Mouse (Mus musculus) urinary bladder, postnatal 4 days (tissue): ENCODE results near the gene Avp.
"Not testable (repeated sequence)": the region's sequence is repeated elsewhere in the genome, so short reads cannot be mapped to it uniquely, and the experiment has no call there.

Experiments
- DNase-seq, 2 experiments: peaks; one replicate each; pipeline ENCODE4 v3.0.0; 2021 to 2022; ENCODE audit warnings: low spot score in 2 of 2

Gene Avp

DNA sequence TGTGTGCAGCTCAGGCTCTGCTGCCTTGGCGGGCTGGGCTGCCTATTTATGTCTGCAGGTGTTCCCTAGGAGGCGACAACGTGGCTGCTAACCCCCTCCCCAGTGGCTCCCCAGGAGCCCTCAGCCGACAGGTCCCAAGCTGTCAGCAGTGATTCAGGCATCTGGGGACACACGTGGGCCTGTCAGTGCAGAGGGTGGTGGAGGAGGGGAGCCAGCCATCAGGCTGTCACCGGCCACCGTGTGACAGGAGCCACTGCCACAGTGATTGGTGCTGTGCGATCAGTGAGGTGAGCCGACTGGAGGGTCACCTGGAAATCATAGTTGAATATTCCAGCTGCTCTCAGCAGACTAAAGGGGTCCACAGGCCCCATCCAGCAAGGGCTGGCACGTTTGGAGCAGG, at the start of gene Avp:
Gene Avp (minus strand): TSS at position 3 of the 400 bp plus-strand sequence.
- DNase-seq = no peak

DNA sequence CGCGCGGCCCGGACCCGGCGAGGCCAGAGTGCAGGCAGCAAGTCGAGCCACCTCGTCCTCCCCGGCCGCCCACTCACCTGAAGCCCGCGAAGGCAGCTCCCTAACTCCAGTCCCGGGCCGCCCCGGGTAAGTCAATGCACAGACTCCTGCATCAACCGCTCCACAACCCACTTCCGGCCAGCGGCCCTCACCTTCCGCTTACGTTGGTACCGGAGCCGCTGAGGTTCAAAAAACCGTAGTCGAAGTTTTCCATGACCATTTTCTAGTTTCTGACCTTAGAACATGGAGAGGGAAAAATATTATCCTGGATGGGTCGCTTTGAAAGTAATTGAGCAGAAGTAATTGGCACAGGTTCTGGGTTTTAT, 47.5 kb upstream of the Avp start, which contains the start of the genes Fastkd5 and Ubox5:
Gene Fastkd5 (minus strand): TSS at position 189 of the 365 bp plus-strand sequence.
Gene Ubox5 (minus strand): TSS at position 200 of the 365 bp plus-strand sequence.
- DNase-seq = peak; percentile 85 to 95

GRCm38 (mm10) chr2:130629080-130629838, 46.9 kb upstream of the Avp start:
- no peak for DNase-seq

GRCm38 (mm10) chr2:130628424-130628823, 46.1 kb upstream of the Avp start:
- no peak for DNase-seq

GRCm38 (mm10) chr2:130618972-130619371, 36.6 kb upstream of the Avp start:
- DNase-seq = no peak

- no peak for DNase-seq
Measured at GRCm38 (mm10) chr2:130613091-130613490, 30.7 kb upstream of the Avp start.

- DNase-seq = no peak
Measured at GRCm38 (mm10) chr2:130602195-130602594, 19.8 kb upstream of the Avp start.

- DNase-seq = no peak
Measured at GRCm38 (mm10) chr2:130598399-130598798, 16.0 kb upstream of the Avp start.

- no peak for DNase-seq
Measured at GRCm38 (mm10) chr2:130597601-130598010, 15.3 kb upstream of the Avp start.

- no peak for DNase-seq
Measured at GRCm38 (mm10) chr2:130595596-130595995, 13.2 kb upstream of the Avp start.

GRCm38 (mm10) chr2:130591016-130591415, 8.7 kb upstream of the Avp start:
- DNase-seq = no peak

- no peak for DNase-seq
Measured at GRCm38 (mm10) chr2:130589761-130590160, 7.4 kb upstream of the Avp start.

DNA sequence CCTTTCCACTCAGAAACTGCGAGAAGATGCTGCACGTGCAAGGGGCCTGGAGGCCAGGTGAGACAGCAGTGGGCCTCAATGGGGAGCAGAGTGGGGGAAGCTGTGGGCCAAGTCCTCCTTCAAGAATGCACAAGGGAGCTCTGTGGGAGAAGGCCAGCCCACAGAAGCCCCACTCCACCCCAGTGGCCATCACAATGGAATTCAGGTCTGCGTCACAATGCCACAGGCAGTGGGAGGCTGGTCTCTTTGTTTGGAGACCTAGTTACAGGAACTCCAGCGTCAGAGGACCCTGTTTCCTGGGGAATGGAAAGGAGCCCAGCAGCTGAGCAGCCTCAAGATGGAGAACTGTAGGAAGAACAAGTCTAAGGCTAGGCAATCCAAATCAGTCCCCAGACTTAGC, 6.8 kb upstream of the Avp start:
- no peak for DNase-seq

DNA sequence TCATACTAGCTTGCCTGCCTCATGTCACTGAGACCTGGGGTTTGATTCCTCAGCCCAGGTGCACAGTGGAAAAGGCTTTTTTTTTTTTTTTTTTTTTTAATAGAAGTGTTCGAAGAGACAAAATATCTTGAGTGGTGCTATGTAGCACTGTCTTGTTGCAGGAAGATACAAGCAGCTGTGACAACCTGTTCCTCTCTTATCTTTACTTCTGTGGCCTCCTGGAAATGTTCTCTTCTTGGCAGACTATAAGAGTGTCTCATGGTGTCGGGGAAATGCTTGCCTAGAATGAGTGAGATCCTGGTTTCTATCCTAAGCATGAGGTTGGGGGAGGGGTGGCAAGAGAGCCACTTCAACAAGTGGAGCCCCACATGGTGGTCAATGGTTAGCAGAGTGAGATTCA, 6.0 kb upstream of the Avp start:
- no peak for DNase-seq

DNA sequence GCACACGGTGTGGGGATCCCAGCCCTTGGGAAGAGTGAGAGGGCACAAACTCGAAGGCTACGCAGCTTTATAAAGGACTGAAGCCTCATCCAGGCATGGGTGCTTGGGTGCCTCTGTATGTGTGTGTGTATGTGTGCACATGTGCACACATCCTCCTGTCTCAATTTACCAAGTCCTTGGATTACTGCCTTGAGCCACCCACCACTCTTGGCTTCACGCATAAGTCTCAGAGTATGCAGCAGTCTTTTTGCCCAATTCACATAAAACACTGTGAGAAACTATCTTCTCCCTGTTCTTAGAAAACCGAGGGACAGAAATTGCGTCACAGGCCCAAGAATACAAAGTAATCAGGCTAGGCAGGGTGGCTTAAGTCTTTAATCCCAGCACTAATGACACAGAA, 3.7 kb upstream of the Avp start:
- DNase-seq = no peak

DNA sequence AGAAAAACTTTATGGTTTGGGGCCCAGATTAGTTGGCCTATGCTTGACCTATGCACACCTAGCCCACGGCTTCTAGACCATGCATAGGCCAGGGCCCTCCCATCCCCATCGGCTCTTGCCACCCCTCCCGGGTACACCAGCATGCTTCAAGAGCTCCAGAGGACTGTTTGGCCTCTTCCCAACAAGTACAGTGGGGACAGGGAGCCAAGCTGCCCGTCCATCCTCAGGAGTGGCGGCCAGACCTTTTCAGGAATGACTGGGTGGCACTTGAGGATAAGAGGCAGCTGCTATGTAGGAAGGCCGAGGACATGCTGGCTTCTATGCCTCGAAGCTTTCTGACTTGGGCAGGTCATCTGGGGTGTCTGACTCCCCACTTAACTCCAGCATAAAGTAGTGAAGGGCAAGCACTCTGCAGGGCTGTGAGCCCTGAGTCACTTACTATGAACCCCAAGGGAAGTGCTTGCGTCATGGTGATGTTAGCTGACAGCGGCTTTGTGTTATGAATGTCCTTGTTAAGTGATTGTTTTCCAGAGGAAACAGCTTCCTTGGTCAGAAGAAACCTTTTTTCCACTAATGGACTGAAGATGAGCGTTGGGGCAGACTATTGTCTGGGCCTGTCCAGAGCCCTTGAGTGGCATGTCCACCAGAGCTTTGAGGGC, 1.7 kb upstream of the Avp start:
- no peak for DNase-seq

DNA sequence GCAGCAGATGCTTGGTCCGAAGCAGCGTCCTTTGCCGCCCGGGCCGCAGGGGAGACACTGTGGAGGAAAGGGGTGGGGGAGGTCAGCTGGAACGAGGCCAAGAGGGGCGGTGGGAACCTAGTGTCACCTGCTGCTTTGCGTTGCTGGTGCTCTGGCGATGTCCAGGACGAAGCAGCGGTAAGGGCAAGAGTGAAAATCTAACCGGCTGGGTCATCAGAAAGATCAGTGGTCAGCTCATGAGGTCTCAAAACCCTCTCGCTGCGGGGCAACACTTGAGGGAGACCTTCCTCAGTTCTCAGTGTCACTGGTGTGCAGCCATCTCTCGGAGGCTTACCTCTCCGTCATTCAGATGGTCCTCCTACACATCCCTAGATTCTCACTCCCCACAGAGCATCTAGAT, 1.2 kb downstream of the Avp start:
- no peak for DNase-seq

DNA sequence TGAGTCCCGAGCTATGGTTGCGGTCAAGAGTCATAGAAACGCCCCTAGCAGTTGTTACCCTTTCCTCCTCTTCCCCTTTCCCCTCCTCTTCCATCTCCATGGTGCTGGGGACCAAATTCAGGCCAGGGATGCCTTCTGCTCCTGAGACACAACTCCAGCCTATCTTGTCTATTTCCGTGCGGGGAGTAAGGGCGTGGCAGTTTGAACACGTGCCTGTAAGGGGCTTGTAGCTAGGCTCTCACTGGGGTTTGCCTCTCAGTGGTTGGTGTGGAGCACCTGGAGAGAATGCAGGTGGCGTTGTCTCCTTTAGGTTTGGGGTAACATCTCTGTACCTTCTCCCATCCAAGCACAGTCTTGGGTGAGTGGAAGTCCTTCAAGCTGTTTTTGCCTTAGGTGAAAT, 2.6 kb downstream of the Avp start:
- DNase-seq = no peak

DNA sequence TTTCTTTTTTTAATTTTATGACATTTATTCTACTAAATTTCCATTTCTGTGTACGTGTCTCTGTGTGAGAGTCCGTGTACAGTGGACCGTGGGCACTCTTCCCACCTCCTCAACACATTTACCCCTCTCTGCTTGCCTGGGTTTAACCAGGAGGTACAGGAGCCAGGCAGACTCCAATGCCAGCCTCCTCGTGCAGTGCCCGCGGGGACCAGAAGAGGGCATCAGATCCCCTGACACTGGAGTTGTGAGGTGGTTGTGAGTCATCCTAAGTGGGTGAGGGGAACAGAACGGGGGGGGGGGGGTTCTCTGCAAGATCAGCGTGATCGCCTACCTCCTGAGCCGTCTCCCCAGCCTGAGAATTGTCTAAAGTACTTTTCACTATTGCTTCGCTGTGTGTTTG, 4.2 kb downstream of the Avp start:
- no peak for DNase-seq

DNA sequence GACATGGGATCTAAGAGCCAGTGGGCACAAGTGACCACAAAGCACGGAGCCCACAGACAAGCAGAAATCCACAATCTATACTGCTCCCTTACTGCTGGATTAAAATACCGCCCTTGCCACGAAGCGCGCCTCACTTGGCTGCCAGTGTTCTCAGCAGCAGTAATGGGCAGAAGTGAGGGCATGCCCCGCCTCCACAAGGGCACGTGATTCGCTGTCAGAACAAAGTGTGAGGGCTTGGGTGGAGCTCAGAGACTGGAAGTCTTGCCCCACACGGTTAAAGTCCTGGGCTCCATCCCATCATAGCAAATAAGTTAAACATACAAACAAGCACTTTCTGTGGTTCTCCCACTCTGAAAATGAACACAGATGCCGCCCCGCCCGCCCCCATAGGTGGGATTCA, 4.7 kb downstream of the Avp start:
- no peak for DNase-seq

- no peak for DNase-seq
Measured at GRCm38 (mm10) chr2:130577021-130577420, 5.3 kb downstream of the Avp start.

DNA sequence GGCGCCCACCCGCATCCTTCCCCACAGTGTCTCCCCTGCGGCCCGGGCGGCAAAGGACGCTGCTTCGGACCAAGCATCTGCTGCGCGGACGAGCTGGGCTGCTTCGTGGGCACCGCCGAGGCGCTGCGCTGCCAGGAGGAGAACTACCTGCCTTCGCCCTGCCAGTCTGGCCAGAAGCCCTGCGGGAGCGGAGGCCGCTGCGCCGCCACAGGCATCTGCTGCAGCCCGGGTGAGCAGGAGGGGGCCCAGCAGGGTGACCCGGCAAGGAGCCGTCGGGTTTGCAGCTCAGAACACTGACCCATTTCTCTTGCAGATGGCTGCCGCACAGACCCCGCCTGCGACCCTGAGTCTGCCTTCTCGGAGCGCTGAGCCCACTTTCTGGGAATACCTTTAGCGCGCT, 5.8 kb downstream of the Avp start:
- not testable (repeated sequence) for DNase-seq

DNA sequence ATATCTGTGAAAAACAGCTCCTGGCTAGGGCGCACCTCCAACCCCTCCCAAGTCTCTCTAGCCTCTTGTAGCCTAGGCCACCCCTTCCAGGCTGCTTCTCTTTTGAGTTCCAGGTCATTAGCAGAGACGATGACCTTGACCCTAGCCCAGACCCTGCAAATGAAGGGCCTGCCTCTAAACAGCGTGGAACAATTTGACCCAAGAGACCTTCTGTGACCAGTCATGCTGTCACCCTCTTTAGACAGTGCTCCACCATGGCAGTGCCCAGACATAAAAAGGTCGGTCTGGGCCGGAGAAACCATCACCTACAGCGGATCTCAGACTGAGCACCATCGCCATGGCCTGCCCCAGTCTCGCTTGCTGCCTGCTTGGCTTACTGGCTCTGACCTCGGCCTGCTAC, 6.5 kb downstream of the Avp start, which contains the start of gene Oxt:
Gene Oxt (plus strand): TSS at position 301 of the 400 bp plus-strand sequence.
- DNase-seq = no peak
